Mouse (Mus musculus) thymus, postnatal 4 days (tissue): Measurements from ENCODE around the gene Cops3.

ENCODE experiments used
- DNase-seq: peaks from one replicate; pipeline ENCODE4 v3.0.0; 2021

Cops3 gene

GRCm38 (mm10) chr11:59777259-59777658 is 62.4 kb downstream of the Cops3 start:
- no peak for DNase-seq

GRCm38 (mm10) chr11:59775435-59776148 is 64.0 kb downstream of the Cops3 start:
- DNase-seq = no peak

GRCm38 (mm10) chr11:59774522-59774921 is 65.1 kb downstream of the Cops3 start:
- no peak for DNase-seq

- DNase-seq = no peak
These were observed 66.7 kb downstream of the Cops3 start for GRCm38 (mm10) chr11:59772902-59773301.

GRCm38 (mm10) chr11:59772291-59772690 is 67.3 kb downstream of the Cops3 start:
- DNase-seq = no peak

- DNase-seq = no peak
These were observed 68.9 kb downstream of the Cops3 start for GRCm38 (mm10) chr11:59770753-59771152.

- no peak for DNase-seq
These were observed 69.9 kb downstream of the Cops3 start for GRCm38 (mm10) chr11:59769738-59770137.

- no peak for DNase-seq
These were observed 70.3 kb downstream of the Cops3 start for GRCm38 (mm10) chr11:59769307-59769706.
